Mouse (Mus musculus) embryonic facial prominence, embryonic 13.5 days (tissue): Measurements from ENCODE around the gene Stil. TPM values are rescaled to one million over a fixed set of nuclear protein-coding genes. Genes with fewer than 3 reads are reported as not detected.

Experiments
- ATAC-seq: fragments of 200-750 bp; cut with Nextera tagmentation; 2 replicates; pipeline ENCODE4 v1.8.0; 2017; ENCODE audit warnings: low read depth; ENCODE audit not compliant: insufficient number of reproducible peaks, insufficient read depth, low FRiP score, low TSS enrichment
- H3K27ac ChIP-seq: fragments of 300-500 bp; sonication (generic); 2 replicates; pipeline ENCODE4 v1.5.1; 2015; ENCODE audit warnings: moderate library complexity, mild to moderate bottlenecking, inconsistent platforms
- H3K27me3 ChIP-seq: fragments of 300-500 bp; sonication (generic); 2 replicates; pipeline ENCODE4 v1.6.1; 2015; ENCODE audit warnings: mild to moderate bottlenecking, inconsistent platforms
- H3K36me3 ChIP-seq: fragments of 300-500 bp; sonication (generic); 2 replicates; pipeline ENCODE4 v1.6.1; 2015; ENCODE audit warnings: mild to moderate bottlenecking, inconsistent platforms
- H3K4me1 ChIP-seq: fragments of 300-500 bp; sonication (generic); 2 replicates; pipeline ENCODE4 v1.6.1; 2015; ENCODE audit warnings: inconsistent platforms
- H3K4me2 ChIP-seq: fragments of 300-500 bp; sonication (generic); 2 replicates; pipeline ENCODE4 v1.6.1; 2015; ENCODE audit warnings: moderate library complexity, mild to moderate bottlenecking, inconsistent platforms
- H3K4me3 ChIP-seq: fragments of 300-500 bp; sonication (generic); 2 replicates; pipeline ENCODE4 v1.5.1; 2015; ENCODE audit warnings: mild to moderate bottlenecking, inconsistent platforms
- H3K9ac ChIP-seq: fragments of 300-500 bp; sonication (generic); 2 replicates; pipeline ENCODE4 v1.6.1; 2015; ENCODE audit warnings: mild to moderate bottlenecking, inconsistent platforms
- H3K9me3 ChIP-seq: fragments of 300-500 bp; sonication (generic); 2 replicates; pipeline ENCODE4 v1.6.1; 2016; ENCODE audit warnings: inconsistent platforms
- WGBS: fragments of 180-500 bp; shearing (Covaris S2); methylation state at CpG from one replicate; pipeline ENCODE4 v1.1.7; 2015; ENCODE audit warnings: mixed read lengths; 5-methylcytosine and 5-hydroxymethylcytosine counted together
- polyA plus RNA-seq: library from polyadenylated mRNA; unstranded; fragments of >200 nt; fragmentation: Nextera tagmentation; extraction: Ambion mirVana; gene quantifications from 2 replicates; pipeline ENCODE4 v1.2.1, GENCODE M21; 2015

The Stil gene
- polyA plus RNA-seq, 1 experiment from 2014 or later: 12.5 TPM

- no peaks in the 10 kb centered on the region for H3K36me3 ChIP-seq
- H3K27ac ChIP-seq: peak within 1 kb of the TSS; percentile 99
- ATAC-seq: peak; percentile 95
- peaks cover 10% of the 10 kb centered on the region for H3K4me1 ChIP-seq
- peak within 1 kb of the TSS; percentile 70 for H3K4me2 ChIP-seq
- H3K9me3 ChIP-seq: no peaks in the 10 kb centered on the region
- peak within 1 kb of the TSS; percentile 95 for H3K9ac ChIP-seq
- H3K27me3 ChIP-seq: no peaks in the 10 kb centered on the region
- WGBS: under 1% methylated on average over 89 of the region's 93 CpGs
- H3K4me3 ChIP-seq: peak within 1 kb of the TSS; percentile 81
Observed at GRCm38 (mm10) chr4:114986591-114987432, 13.1 kb upstream of the Stil start, which contains the start of gene Cmpk1. Cmpk1 (minus strand) TSS chr4:114987241.

DNA sequence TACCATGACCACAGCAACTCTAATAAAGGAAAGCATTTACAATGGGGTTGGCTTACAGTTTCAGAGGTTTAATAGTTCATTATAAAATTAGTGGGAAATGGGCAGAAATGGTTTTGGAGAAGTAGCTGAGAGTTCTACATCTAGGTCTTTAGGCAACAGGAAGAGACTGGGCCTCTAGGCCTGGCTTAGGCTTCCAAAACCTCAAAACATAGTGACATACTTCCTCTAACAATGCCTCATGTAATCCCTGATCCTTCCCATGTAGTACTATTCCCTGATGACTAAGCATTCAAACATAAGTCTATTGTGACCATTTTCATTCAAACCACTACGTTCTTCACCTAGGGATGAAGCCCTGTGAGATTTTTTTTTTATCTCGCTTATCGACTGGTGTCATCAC is 5.7 kb upstream of the Stil start:
- Histone ChIP-seq H3K36me3 (no peaks in the 10 kb centered on the region), H3K4me1 (no peaks in the 10 kb centered on the region), H3K27me3 (no peaks in the 10 kb centered on the region), H3K9me3 (no peaks in the 10 kb centered on the region), H3K9ac (no peak overlapping the region), H3K4me3 (no peak overlapping the region), H3K27ac (no peak overlapping the region), H3K4me2 (no peak overlapping the region)
- ATAC-seq: no peak
- 82% methylated on average over 3 of the region's 3 CpGs for WGBS

- no peak overlapping the region for H3K27ac ChIP-seq
- peaks cover 17% of the 10 kb centered on the region for H3K4me1 ChIP-seq
- whole genome bisulfite sequencing: 53% methylated on average over 3 of the region's 3 CpGs
- no peak overlapping the region for H3K4me2 ChIP-seq
- no peak overlapping the region for H3K9ac ChIP-seq
- no peak overlapping the region for H3K4me3 ChIP-seq
- ATAC-seq: no peak
- no peaks in the 10 kb centered on the region for H3K27me3 ChIP-seq
- no peaks in the 10 kb centered on the region for H3K36me3 ChIP-seq
- H3K9me3 ChIP-seq: no peaks in the 10 kb centered on the region
Observed at GRCm38 (mm10) chr4:114997051-114997450, 2.9 kb upstream of the Stil start.

GRCm38 (mm10) chr4:114999445-114999772 is 550 bp upstream of the Stil start:
- WGBS: 8% methylated on average over 9 of the region's 9 CpGs
- Histone ChIP-seq H3K36me3 (peaks cover 12% of the 10 kb centered on the region; the same call in 1 of the 2 replicates), H3K27ac (peak overlapping the region; percentile 96), H3K4me2 (peak overlapping the region; percentile 73), H3K4me1 (peaks cover 18% of the 10 kb centered on the region), H3K4me3 (peak overlapping the region; percentile 77), H3K9ac (peak overlapping the region; percentile 71), H3K9me3 (no peaks in the 10 kb centered on the region), H3K27me3 (no peaks in the 10 kb centered on the region)
- peak; percentile 23 for ATAC-seq

GRCm38 (mm10) chr4:115000429-115000795 is 453 bp downstream of the Stil start:
- Histone ChIP-seq H3K4me3 (peak overlapping the region; percentile 77), H3K9ac (peak overlapping the region; percentile 84), H3K27me3 (no peaks in the 10 kb centered on the region), H3K4me2 (peak overlapping the region; percentile 73), H3K27ac (peak overlapping the region; percentile 96), H3K4me1 (peaks cover 18% of the 10 kb centered on the region), H3K9me3 (no peaks in the 10 kb centered on the region), H3K36me3 (peaks cover 17% of the 10 kb centered on the region)
- WGBS: under 1% methylated on average over 8 of the region's 8 CpGs
- no peak for ATAC-seq

DNA sequence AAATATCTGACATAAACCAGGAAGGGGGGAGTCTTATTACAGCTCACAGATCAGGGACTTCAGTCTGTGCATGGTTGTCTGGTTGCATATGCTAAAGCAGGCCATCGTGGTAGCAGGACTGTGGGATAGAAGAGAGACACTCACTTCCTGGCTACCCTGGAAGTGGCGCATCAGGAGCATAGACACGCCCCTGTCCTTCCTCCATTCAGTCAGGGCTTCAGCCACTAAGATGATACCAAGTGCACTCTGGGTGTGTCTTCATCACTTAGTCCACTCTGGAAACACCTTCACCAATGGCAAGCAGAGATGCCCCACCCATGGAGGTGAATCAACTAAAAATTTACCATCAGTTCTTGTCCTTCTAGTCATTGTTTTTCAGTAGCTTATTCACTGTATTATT is 14.3 kb downstream of the Stil start:
- no peak for ATAC-seq

DNA sequence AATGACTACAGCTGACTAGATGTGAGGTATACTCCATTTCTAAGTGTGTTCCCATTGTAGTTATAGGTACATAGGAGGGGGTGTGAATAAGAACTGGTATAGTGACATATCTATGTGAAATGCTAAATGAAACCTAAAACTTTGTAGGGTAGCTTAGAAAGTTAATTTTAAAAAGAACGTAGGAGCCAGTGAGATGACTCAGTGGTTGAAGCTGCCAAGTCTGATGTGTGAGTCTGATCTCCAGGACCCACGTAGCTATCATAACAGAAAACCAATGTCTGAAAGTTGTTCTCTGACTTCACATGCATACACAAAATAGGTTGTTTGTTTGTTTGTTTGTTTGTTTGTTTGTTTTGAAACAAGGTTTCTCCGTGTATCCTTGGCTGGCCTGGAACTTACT is 20.0 kb downstream of the Stil start:
- H3K9me3 ChIP-seq: no peaks in the 10 kb centered on the region
- no peak overlapping the region for H3K9ac ChIP-seq
- no peaks in the 10 kb centered on the region for H3K27me3 ChIP-seq
- H3K4me1 ChIP-seq: no peaks in the 10 kb centered on the region
- no peak for ATAC-seq
- H3K4me2 ChIP-seq: no peak overlapping the region
- no peak overlapping the region for H3K27ac ChIP-seq
- WGBS: 96% methylated on average over 3 of the region's 3 CpGs
- no peak overlapping the region for H3K4me3 ChIP-seq
- H3K36me3 ChIP-seq: peaks cover 56% of the 10 kb centered on the region

More for the DNA sequence above, 14.3 kb downstream of the Stil start:
- Histone ChIP-seq H3K36me3 (peaks cover 56% of the 10 kb centered on the region), H3K4me3 (no peak overlapping the region), H3K9ac (no peak overlapping the region), H3K27ac (no peak overlapping the region), H3K4me2 (no peak overlapping the region), H3K9me3 (no peaks in the 10 kb centered on the region), H3K27me3 (no peaks in the 10 kb centered on the region), H3K4me1 (no peaks in the 10 kb centered on the region)
- WGBS: 88% methylated on average over 3 of the region's 3 CpGs

GRCm38 (mm10) chr4:115035043-115035442 is 35.1 kb downstream of the Stil start:
- WGBS: 82% methylated on average over 6 of the region's 6 CpGs
- Histone ChIP-seq H3K4me3 (no peak overlapping the region), H3K4me1 (no peaks in the 10 kb centered on the region), H3K4me2 (no peak overlapping the region), H3K36me3 (peaks cover 45% of the 10 kb centered on the region), H3K9me3 (no peaks in the 10 kb centered on the region), H3K9ac (no peak overlapping the region), H3K27ac (no peak overlapping the region), H3K27me3 (no peaks in the 10 kb centered on the region)
- ATAC-seq: 0 out of 2 replicates have a peak, but pooled peaks have one; percentile 20

- no peak for ATAC-seq
- H3K36me3 ChIP-seq: peaks cover 52% of the 10 kb centered on the region
Observed at GRCm38 (mm10) chr4:115038242-115038641, 38.3 kb downstream of the Stil start.

DNA sequence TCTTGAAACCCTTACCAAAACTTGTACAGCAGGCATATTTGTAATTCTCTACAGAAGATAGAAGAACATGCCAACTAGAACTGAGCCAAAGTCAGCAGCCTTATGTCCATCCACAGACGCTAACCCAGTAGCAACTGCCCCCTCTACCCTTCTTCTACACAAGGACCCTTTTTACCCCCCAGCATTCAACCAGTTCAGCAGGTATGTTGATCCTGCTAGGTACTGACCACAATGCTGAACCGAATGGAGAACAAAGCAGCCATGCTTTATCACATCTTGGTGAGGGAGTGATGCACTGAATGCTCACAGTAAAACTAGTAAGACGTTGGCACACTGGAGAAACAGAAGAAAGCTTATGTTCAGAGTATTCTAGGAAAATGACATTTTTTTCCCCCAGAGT is 45.7 kb downstream of the Stil start:
- 85% methylated on average over 3 of the region's 3 CpGs for WGBS
- Histone ChIP-seq H3K4me3 (no peak overlapping the region), H3K4me1 (no peaks in the 10 kb centered on the region), H3K4me2 (no peak overlapping the region), H3K9ac (no peak overlapping the region), H3K27me3 (peaks cover 18% of the 10 kb centered on the region), H3K36me3 (peaks cover 32% of the 10 kb centered on the region), H3K27ac (no peak overlapping the region), H3K9me3 (no peaks in the 10 kb centered on the region)
- ATAC-seq: no peak

More at GRCm38 (mm10) chr4:115038242-115038641, 38.3 kb downstream of the Stil start:
- Histone ChIP-seq H3K9ac (no peak overlapping the region), H3K4me1 (no peaks in the 10 kb centered on the region), H3K4me3 (no peak overlapping the region), H3K27ac (no peak overlapping the region), H3K4me2 (no peak overlapping the region), H3K27me3 (no peaks in the 10 kb centered on the region), H3K9me3 (no peaks in the 10 kb centered on the region)
- 37% methylated on average over 4 of the region's 4 CpGs for WGBS

DNA sequence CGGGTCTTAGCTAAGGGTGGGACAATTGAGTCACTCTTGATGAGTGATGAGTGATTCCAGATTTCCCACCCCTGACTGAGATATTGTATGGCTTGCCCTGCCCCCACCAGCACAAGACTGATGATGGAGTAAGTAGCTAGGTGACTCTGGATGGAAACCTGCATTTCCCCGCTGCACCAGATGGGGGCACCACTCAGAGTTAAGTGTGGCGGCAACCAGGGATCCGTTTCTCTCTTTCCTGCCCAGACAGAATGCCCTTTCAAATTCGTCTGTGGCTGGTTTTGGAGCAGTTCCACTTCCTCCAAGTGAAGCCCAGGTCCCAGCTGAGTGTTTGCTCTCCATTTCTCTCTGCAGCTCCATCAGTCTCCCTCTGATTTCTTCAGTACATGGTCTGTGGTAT is 47.8 kb downstream of the Stil start:
- Histone ChIP-seq H3K4me3 (no peak overlapping the region), H3K4me1 (peaks cover 6% of the 10 kb centered on the region), H3K9me3 (no peaks in the 10 kb centered on the region), H3K4me2 (no peak overlapping the region), H3K27me3 (peaks cover 39% of the 10 kb centered on the region), H3K27ac (no peak overlapping the region), H3K36me3 (peaks cover 11% of the 10 kb centered on the region; the same call in 1 of the 2 replicates), H3K9ac (no peak overlapping the region)
- ATAC-seq: no peak
- 8% methylated on average over 5 of the region's 5 CpGs for WGBS

DNA sequence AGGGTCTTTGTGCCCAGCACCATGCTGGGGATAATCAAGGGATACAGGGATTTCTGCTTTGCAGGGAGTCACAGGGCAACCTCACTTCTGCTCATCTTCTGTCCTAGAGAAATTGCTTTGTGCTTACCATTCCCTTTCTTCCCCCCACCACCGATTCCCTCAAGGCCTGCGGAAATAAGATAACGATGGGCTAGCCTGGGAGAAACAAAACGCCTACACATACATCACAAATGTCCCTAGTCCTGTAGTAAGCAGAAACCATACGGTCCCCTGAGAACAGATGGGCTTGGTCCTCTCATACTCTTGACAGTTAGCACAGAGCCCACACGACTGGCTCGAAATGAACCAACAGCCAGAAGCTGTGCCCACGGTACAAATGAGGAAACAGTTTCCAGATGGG is 48.2 kb downstream of the Stil start:
- no peak for ATAC-seq
- Histone ChIP-seq H3K4me2 (no peak overlapping the region), H3K36me3 (peaks cover 11% of the 10 kb centered on the region; the same call in 1 of the 2 replicates), H3K9ac (no peak overlapping the region), H3K27me3 (peaks cover 44% of the 10 kb centered on the region), H3K4me3 (no peak overlapping the region), H3K9me3 (no peaks in the 10 kb centered on the region), H3K27ac (no peak overlapping the region), H3K4me1 (peaks cover 8% of the 10 kb centered on the region)
- WGBS: 51% methylated on average over 8 of the region's 8 CpGs
